Mouse (Mus musculus) brain, embryonic 14.5 days (tissue): ENCODE measurements around the gene Bicdl1.

Experiments used
- CTCF ChIP-seq: fragments of 200-500 bp; IDR thresholded peaks from 2 replicates; pipeline ENCODE4 v1.5.1; 2012; ENCODE audit warnings: inconsistent platforms, mild to moderate bottlenecking, moderate library complexity, borderline replicate concordance; ENCODE audit not compliant: insufficient read depth, insufficient read length; ENCODE audit errors: extremely low read depth
- POLR2A ChIP-seq: fragments of 200-500 bp; IDR thresholded peaks from 2 replicates; pipeline ENCODE4 v1.6.1; 2012; ENCODE audit warnings: mild to moderate bottlenecking, inconsistent platforms, borderline replicate concordance; ENCODE audit not compliant: poor library complexity, insufficient read depth, insufficient read length, severe bottlenecking; ENCODE audit errors: extremely low read depth

- no peak for TF ChIP-seq POLR2A
- no peak for TF ChIP-seq CTCF
Measured at GRCm38 (mm10) chr5:115686716-115687115, 44.7 kb downstream of the Bicdl1 start.
